Mouse (Mus musculus): ENCODE data around the gene Spred1.
"Not testable (repeated sequence)": the region's sequence is repeated elsewhere in the genome, so short reads cannot be mapped to it uniquely, and the experiment has no call there.

Gene Spred1

DNA sequence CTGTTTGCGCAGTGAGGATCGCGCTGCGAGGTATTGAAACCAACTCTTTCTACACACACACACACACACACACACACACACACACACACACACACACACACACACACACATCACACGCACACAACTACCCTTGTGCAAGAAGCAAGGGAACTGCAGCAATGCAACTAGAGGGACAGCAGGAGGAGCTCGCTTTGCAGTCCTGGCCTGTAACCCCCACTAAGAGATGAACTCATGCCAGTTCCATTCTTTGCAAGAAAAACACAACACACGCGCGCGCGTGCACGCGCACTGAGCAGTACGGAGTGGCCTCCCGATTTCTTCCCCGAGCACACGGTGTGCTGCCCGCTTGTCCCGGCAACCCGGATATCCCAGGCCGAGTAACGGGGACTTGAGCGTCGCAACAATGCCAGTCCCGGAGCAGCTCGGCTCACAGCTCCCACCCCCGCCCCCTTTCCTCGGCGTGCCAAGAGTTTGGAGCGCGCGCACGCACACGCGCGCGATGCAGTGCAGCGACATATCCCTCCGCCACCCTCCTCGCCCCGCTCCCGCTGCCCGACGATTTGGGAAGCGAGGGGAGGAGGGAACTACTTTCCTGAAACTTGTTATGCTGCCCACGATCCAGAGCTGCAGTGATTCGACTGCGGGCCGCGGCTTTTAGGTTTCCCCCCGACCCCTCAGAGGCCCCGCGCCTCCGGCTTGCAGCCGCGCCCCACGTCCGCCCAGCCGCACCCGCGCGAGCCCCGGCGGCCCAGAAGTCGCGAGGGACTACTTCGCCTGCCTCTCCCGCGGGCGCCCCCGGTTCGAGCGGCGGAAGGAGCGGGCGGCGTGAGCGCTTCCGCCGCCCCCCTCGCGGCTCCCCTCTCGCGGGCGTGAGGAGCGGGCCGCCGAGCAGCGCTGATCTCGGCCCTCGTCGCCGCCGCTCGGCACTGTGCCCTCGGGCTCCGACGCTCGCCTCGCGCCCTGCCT is 645 bp upstream of the Spred1 start:
- peak; percentile 86 to 89 for DNase-seq

DNA sequence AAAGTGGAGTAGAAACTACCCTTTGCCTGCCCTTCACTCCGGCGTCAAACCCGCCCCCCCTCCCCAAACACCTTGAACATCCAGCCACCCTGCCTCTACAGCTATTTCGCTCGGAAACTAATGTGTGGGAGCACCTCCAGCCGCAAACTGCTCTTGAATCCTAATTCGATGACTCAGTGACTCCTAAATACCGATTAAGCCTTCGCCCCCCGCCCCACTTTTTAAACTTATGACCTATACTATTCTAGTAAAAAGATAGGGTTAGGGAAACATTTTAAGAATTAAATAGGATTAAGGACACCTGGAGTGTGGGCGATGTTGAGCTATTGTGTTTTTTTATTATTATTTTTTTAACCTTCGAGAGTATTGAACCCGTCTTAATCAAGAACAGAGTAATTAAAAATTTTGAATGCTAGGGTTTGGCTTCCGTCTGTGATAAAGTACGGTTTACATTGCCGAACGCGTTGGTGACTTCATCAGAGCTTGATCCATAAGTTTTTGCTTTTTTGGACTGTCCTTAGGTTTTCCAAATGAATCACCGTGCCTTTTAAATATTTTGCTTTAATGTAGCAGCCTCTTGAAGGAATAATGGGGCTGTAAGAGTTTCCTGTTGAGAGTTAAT is 921 bp downstream of the Spred1 start:
- no peak for DNase-seq

DNA sequence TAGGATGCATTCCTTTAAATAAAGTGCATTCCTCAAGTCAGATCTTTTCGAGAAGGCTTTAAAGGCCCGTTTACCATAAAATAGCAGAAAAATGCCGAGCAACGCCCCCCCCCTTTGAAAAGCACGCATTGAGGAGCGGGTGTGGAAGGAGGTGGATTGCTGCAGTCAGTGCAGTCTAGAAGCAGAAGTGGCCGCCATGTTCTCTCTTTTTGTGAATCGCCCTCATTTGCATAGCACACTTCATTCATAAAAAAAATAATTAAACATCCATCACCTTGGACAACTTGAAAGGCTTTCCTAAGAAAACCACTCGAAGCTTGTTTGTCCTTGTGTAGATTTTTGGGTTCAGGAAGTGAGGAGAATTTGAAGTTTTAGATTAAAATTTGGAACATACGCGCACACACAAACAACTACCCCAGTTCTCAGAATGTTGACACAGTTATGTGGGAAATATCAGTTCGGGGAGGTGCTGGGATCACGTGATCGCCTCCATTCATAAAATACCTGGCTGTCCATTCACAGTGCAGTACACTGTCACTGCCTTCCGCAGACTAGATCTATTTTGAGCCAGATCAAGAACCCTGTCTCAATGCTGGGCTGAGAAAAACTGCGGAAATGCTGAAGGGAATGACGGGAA is 1.6 kb downstream of the Spred1 start:
- DNase-seq, result peak; percentile 37 to 47

DNA sequence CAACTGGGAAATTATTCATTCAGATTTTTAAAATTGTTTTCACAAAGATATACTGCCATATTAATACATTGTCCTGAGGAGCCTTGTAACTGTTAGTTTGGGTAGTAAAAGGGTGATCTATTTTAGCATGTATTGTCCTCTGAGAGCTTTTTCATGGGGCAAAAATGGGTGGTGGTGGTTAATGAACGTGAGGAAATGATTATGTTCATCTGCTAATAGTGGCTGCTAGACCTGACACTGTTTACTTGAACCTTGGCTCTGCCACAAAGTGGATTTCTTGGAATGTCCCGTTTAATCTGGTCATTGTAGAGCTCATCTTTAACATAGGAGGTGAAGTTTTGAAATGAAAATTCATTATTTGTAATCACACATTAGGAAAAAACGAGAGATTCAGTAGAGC is 2.5 kb downstream of the Spred1 start:
- DNase-seq, result no peak

DNA sequence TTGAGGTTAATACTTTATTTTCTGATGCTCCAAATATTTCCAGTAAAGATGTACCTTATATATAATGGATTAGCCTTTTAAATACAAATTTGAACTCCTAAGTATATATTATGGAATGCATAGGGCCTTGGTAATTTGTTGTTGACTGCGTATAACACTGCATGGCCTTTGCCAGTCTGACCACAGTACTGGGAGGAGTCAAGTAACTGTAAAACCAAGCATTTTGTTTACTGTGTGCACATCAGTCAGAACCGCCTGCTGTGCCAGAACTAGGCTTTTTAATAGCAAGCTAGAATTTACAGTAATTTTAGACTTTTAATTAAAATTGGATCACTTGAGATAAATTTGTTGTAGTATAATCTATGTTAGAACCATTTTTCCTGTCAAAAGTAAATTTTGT is 3.7 kb downstream of the Spred1 start:
- DNase-seq, result no peak

DNA sequence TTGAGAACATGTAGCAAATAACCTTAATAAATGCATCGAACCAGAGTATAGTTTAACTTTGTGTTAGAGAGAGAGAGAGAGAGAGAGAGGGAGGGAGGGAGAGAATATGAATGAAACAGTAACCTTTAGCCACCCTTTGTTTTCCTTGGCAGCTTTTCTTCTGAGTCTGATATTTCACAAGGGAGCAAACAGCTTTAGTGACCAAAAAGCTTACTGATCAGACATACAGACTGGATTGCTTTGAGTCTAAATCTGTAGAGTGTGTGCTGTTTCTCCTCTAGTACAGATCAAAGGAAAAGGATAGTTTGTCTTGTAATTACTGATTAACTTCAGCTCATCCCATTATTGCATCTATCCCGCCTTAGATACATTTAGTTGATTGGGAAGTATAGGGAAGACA is 8.0 kb downstream of the Spred1 start:
- no peak for DNase-seq

DNA sequence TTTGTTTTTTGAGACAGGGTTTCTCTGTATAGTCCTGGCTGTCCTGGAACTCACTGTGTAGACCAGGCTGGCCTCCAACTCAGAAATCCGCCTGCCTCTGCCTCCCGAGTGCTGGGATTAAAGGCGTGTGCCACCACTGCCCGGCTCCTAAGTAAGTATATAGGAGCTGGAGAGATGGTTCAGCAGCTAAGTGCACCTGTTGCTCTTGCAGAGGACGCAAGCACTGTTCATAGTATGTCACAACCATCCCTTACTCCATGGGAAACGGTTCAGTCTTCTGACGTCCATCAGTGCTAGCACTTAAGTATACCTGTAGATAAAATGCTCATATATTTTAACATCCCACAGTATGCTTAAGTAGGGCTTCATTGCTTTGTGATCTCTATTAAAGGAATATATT is 9.9 kb downstream of the Spred1 start:
- DNase-seq, result not testable (repeated sequence)

DNA sequence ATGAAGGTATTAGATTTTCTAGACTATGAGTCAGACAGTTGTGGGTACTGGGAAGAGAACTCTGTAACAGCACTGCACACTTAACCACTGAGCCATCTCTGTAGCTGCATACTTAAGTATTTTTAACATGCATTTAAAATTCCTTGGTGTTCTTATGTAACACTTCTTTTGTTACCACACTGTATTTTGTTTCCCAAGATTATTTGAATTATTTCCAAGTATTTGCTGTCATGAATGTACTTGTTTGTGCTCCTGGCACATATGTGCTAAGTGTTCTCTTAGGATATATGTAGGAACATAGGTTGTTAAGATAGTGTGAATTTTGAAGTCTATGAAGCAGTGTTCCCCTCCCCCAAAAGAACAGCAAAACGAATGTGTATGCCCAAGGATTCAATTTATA is 10.7 kb downstream of the Spred1 start:
- DNase-seq, result no peak

DNA sequence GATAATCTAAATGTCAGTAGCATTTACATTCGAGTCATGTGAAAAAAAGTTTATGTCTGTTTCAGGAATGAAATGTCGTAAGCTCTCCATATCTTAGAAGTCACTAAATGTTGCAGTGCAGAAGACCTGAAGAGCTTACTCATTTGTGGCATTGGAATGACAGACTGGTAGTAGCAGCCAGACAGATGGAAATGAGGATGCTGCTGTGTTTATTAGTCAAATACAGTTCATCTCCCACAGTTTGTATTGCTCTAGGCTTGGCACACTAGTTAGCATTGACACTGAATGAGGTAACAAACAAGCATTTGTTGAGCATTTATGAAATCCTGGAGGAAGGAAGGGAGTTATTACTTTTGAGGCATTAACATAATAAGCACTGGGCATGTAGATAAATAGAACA is 12.4 kb downstream of the Spred1 start:
- no peak for DNase-seq

DNA sequence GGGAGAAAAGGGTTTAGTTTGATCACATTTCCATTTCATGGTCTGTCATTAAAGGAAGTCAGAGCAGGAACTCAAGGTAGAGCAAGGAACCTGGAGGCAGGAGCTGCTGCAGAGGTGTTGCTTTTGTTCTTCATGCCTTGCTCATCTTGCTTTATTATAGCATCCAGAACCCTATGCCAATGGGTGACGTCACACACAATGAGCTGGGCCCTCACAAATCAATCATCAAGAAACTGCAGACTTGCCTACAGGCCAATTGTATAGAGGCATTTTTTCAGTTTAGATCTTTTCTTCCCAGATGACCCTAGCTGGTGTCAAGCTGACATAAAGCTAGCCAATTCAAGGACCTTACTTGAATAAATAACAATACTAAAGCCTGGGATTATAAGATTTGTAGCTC is 16.6 kb downstream of the Spred1 start:
- DNase-seq, result no peak

DNA sequence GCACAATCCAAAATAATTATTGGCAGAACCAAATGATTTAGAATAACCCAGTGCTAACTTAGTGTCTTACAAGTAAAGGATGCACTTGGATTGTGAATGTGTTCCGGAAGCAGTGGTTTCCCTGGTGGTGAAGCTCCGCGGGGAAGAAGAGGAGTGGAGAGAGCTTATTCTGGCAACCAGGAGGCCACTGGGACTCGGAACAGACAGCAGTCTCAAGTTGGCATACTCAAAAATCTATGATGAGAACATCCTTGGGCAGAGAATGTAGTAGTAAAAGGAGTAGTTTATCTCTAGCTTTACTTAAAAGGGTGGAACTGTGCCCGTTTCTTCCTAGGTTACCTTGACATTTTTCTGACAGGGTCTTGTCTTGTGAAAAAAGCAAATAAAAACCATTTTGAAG is 17.8 kb downstream of the Spred1 start:
- no peak for DNase-seq

DNA sequence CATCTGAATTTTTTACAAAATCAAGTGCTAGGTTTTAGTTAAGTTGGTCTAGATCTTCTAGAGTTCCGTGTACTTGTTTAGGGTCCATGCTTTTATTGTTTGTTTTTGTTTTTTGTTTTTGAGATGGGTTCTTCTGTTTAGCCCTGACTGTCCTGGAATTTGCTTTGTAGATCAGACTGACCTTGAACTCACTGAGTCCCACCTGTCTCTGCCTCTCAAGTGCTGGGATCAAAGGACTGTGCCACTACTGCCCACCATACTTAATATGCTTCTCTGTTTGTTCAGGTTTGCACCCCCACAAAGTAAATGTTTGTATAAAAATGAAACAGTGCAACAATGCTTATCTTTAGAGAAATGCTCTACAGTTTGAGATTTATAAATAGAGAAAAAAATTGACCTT is 18.8 kb downstream of the Spred1 start:
- no peak for DNase-seq

DNA sequence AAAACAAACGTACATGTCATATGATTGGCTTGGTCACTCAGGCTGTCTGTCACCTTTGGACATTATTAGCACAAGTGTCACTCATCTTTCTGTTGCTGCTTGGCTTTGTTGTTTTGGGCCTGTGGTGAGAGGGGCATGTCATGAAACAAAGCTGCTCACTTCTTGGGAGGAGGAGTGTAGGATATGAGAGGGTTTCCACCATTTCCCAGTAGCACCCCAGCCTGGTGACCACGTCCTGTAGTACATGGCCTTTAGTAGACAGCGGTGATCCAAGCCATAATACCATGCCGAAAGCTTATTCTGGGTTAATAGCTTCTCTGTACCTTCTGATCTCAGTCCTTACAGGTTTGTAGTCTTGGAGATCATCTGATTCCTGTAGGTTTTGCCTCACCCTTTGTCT is 21.9 kb downstream of the Spred1 start:
- DNase-seq, result no peak

DNA sequence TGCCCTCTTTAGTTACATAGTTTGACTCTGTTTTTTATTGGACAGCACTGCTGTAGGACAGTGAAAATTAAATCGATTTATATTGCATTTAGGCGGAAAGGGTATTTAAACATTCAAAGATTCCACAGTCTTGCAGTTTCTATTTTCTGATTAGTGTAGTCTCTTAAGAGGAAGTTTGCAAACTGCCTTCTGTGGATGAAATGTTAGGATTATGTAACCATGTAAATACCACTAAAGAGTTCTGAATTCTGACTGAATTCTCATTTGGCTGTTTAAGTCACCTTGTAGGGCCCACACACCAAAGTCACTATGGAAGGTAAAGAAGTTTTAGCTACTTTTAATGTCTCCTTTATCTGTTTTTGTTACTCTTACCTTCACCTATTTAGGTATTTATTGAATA is 24.9 kb downstream of the Spred1 start:
- no peak for DNase-seq

DNA sequence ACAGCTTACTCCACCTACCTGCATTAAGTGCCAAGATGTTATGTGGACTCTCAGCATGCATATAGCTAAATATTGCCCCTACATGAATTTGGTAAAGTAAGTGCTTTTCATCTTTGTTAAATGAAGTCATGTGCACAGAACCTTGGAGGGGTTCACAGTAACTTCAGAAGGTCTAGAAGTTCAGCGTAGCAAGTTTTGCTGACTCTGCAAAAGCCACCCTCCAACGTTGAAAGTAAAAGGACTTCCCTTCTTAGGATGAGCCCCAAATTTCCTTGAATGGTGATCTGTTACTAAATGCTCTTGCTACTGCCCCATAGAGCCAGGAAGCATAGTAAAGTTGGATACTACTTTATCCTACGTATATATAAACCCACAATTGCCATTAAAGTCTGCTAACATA is 25.4 kb downstream of the Spred1 start:
- no peak for DNase-seq

DNA sequence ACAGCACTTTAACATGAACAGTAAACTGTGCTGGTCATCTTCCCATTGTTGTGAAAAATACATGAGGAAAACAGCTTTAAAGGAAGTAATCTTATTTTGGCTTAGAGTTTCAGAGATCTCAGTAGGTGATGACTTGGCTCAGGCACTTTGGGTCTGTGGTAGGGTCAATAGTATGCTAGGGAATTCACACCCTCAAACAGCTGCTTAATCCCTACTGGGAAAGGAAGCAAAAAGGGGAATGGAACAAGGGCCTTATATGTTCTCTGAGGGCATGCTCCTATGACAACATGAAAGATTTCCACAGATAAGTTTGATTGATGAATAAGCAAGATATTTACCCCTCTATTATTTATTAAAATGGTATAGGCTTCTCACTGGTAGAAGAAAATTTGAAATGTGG is 31.0 kb downstream of the Spred1 start:
- no peak for DNase-seq

DNA sequence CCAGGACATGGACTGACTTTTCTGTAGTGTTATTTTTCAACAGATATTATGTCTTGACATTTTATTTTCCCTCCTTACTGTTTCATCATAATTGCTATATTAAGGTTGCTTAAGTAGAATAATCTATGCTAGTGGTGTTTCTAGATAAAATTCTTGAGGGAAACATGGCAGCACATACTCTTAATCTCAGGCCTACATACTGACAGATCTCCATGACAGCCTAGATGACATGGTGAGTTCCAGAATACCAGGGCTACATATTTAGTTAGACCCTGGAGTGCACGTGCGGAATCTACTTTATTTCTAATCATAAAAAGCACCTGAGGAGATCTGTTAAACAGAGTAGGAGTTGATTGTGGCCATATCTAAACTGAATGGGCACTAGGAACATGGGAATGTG is 47.2 kb downstream of the Spred1 start:
- no peak for DNase-seq

DNA sequence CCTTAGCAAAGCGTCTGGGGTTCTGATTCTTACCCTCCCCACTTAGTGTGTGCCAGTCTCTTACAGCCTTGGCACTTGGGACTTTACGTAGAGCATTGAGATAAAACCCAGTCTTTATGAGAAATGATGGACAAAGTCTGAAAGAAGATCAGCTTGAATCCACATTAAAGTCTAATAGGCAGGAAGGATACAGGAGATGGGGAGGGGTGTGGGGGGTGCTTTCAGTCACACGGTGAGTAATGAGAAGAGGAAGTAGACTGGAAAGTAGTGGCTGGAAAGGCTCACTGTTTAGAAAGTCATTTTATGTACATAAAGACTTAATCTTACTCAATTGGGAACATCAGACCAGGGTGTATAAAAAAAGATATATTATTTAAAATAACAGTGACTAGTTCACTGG is 47.9 kb downstream of the Spred1 start:
- DNase-seq, result no peak

DNA sequence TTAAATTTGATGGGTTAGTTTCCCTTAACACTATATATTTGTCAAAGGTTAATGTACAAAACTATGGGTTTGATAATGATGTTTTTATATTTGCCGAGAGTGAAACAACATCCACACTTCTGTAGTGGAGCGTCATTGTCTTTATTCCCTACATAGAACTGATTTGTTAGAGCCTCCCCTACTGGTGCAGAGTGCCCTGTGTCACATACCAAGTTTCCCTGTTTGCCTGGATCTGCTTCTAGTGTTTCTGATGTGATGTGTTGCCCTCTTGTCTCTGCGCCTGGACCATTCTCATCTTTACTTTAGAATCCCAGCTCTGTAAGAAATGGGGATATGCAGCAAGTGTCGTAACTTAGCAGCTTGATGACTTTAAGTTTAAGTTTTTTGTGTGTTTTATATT is 51.8 kb downstream of the Spred1 start:
- DNase-seq, result no peak

DNA sequence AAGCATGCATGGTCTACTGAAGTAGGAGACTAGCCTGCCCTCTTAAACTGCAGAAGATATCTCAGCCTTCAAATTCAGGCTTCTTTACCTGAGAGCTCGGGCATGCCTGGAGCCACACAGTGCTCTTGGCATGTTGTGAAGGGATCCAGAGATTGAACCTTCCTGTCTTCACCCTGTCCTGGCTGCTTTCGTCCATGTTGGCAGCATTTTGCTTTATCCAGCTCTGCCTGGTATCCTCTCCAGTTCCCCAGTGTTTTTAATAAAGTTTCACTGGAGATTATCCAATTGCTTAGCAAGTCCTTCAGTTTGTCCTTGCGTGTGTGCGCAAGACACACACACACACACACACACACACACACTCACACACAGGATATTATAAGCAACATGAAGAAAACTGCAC is 54.9 kb downstream of the Spred1 start:
- DNase-seq, result no peak

DNA sequence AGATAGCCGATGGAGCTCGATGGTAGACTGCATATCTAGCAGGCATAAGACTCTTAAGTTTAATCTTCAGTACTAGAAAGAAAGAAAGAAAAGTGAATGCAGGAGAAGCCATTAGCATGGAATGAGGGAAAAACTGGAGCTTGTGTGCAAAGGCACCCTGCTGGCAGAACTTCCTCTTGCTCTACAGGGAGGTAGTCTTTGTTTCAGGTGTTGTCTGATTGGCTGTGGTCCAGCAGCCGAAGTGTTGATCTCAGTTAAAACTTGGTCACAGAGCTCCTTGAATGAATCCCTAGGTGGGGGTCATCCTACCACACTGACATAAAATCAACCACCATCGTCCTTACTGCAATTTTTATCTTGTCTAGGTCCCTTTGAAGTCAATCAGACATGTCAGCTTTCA is 55.8 kb downstream of the Spred1 start:
- DNase-seq, result no peak

DNA sequence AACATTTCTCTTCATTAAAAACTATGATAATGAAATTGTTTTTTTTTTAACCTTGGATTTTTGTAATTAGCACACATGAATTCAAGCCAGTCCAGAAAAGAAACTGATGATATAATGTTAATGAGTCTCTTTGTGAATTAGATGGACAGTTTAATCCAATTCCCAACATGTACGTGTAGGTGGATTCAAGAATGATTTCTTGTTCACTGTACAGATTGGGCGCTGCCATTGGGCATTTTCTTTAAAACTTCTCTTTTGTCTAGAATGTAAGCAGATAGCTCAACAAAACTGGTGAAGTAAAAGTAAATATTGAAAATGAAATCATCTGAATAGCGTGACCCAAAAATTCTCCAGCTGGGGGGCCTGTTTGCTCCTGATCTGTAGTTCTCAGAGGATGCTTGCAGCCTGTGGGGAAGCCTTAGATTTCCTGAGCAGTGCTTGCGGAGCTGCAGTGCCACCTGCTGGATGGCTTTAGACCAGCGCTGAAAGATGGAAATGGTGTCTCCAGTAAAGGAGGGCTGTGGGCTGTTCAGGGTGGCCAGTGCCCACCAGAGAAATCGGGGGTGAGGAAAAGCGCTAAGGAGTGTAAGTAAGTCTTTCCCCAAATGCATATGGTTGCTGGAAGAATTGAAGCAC is 59.2 kb downstream of the Spred1 start:
- DNase-seq, result peak; percentile 68 to 78

DNA sequence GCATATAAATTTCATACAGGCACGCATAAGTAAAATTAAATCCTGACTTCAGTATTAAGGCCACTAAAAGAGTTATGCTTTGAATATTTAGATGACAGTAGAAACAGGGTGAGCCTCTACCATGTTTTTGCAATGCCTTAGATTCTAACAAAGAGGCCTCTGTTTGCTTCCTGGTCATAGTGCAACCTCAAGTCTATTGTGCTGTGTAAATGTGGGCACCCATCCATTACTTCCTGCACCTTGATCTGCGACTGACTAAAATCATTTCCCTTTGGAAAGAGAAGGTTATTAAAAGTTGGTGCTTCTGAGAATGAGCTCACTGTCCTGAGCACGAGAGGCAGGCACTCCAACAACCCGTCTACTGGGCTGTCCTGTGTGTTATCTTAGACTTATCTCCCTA is 64.4 kb downstream of the Spred1 start:
- DNase-seq, result no peak

DNA sequence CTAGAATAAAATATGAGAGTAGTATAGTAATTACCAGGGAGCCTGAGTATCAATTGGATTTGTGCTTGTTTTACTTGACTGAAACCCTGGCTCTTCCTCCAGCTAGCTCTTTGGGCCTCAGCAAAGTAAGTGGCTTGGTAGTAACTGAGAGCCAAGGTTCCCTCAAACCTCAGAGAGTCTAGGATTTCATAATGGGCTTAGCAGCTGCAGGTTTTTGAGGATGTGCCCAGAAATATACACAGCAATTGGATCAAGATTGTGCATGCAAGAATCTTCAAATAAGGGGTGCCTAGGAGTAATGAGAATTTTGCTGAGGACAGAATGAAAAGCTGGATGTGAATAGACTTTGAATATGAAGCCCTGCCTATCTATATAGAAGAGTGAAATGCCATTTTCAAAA is 69.7 kb downstream of the Spred1 start:
- DNase-seq, result no peak

Data from thymus, postnatal 36 days (tissue).